8 mouse cellular contexts compared by ENCODE assay signal in genomic region chr6:108662314-108663240, GRCm38 (mm10). TPM values are rescaled to one million over a fixed set of nuclear protein-coding genes. Genes with fewer than 3 reads are reported as not detected.
DNase-seq lines count a peak whose midpoint lies in the region; ATAC-seq lines count a peak whose summit lies in the region.

No protein-coding gene starts in this region.

- peaks cover 39% of the 10 kb centered on the region for H3K4me1 ChIP-seq in heart, embryonic 12.5 days (replicated peaks)
- peaks cover 10% of the 10 kb centered on the region for H3K4me1 ChIP-seq in liver, embryonic 11.5 days (replicated peaks; ENCODE audit: control insufficient read depth, insufficient read depth, low read length)

- H3K4me2 ChIP-seq in heart, embryonic 12.5 days: peak overlapping the region; percentile 80
- H3K4me2 ChIP-seq in liver, embryonic 11.5 days: peak overlapping the region; percentile 89

- no peak for ATAC-seq in heart, embryonic 12.5 days (ENCODE audit: insufficient number of reproducible peaks, low FRiP score)
- no peak for ATAC-seq in liver, embryonic 11.5 days (replicated peaks; ENCODE audit: low FRiP score)
- no peak for ATAC-seq in granulocyte monocyte progenitor cell, adult 5-6 weeks (replicated peaks; ENCODE audit: poor library complexity, severe bottlenecking)

- intact Hi-C loops in gastrocnemius, postnatal 36 days (cut with DNase I): no loop called here

- WGBS in heart, embryonic 12.5 days: 63% methylated on average over 15 of the region's 15 CpGs
- 68% methylated on average over 15 of the region's 15 CpGs for WGBS in liver, embryonic 11.5 days

- no peaks in the 10 kb centered on the region for H3K27me3 ChIP-seq in heart, embryonic 12.5 days (replicated peaks)
- H3K27me3 ChIP-seq in liver, embryonic 11.5 days (replicated peaks; ENCODE audit: control insufficient read depth, insufficient read depth, low read length): peaks cover 46% of the 10 kb centered on the region

- peak overlapping the region; percentile 37 for H3K9ac ChIP-seq in heart, embryonic 12.5 days
- no peak overlapping the region for H3K9ac ChIP-seq in liver, embryonic 11.5 days (ENCODE audit: low read depth, low read length)

- peaks cover 22% of the 10 kb centered on the region for H3K36me3 ChIP-seq in heart, embryonic 12.5 days
- peaks cover 3% of the 10 kb centered on the region; the same call in 1 of the 2 replicates for H3K36me3 ChIP-seq in liver, embryonic 11.5 days (ENCODE audit: control insufficient read depth, insufficient read depth, low read length)

- no peaks in the 10 kb centered on the region for H3K9me3 ChIP-seq in heart, embryonic 12.5 days (replicated peaks)
- no peaks in the 10 kb centered on the region for H3K9me3 ChIP-seq in liver, embryonic 11.5 days (ENCODE audit: control insufficient read depth, low read length)

- DNase-seq in heart, postnatal 4 days: no peak
- peak; percentile 17 for DNase-seq in 416B (ENCODE audit: low read depth)
- peak; percentile 40 for DNase-seq in cerebellum, adult 9-11 months
- DNase-seq in liver, embryonic 11.5 days (ENCODE audit: low spot score): no peak
- no peak for DNase-seq in embryo, embryonic 10 days (ENCODE audit: low spot score)
- no peak for DNase-seq in gastrocnemius, postnatal 36 days

- H3K4me3 ChIP-seq in heart, embryonic 12.5 days: peak overlapping the region; percentile 14
- H3K4me3 ChIP-seq in liver, embryonic 11.5 days (ENCODE audit: low read depth, low read length): peak overlapping the region; percentile 59; the same call in 1 of the 2 replicates

- H3K27ac ChIP-seq in heart, embryonic 12.5 days (ENCODE audit: poor library complexity, severe bottlenecking): no peak overlapping the region
- no peak overlapping the region for H3K27ac ChIP-seq in liver, embryonic 11.5 days (ENCODE audit: low read depth, low read length)

RNA-seq across cellular contexts. Expression of gene Bhlhe40, which starts 2.1 kb away (rescaled TPM):
- 22.4 and 23.8 TPM in 2 replicates for polyA plus RNA-seq in heart, embryonic 12.5 days (2016; fragmentation: Nextera tagmentation; extraction: Ambion mirVana)
- total RNA-seq in heart, postnatal 4 days (2021): 10 to 100 TPM; 59.9 to 74.1 TPM
- polyA plus RNA-seq in liver, embryonic 11.5 days (2014; fragmentation: Nextera tagmentation; extraction: Ambion mirVana): 8.3 and 8.9 TPM in 2 replicates
- 100 to 1,000 TPM in 1 of 2 experiments, 10 to 100 TPM in 1; 71.8 to 106 TPM for total RNA-seq in gastrocnemius, postnatal 36 days (2021)
- 1.7 and 2.1 TPM in 2 replicates for total RNA-seq in granulocyte monocyte progenitor cell, adult 5-6 weeks (2014; fragmentation: Nextera tagmentation)
- total RNA-seq in granulocyte monocyte progenitor cell, adult 5-6 weeks (2017): 3.5 and 5.9 TPM in 2 replicates

Comparison
In these comparisons a context has a peak if more than half of its experiments do, and no peak if none do; other contexts are left out.
1. DNase-seq: peak in 416B (single experiment) and cerebellum, adult 9-11 months (single experiment); none in heart, postnatal 4 days (single experiment), liver, embryonic 11.5 days (single experiment), embryo, embryonic 10 days (single experiment) and gastrocnemius, postnatal 36 days (0 of 2).
2. RNA of gene Bhlhe40, which starts 2.1 kb away (total RNA-seq): 71.8 to 106 TPM in gastrocnemius, postnatal 36 days and 59.9 to 74.1 TPM in heart, postnatal 4 days; 1.7 to 5.9 TPM in granulocyte monocyte progenitor cell, adult 5-6 weeks; every median in the first group is over 4 times any median in the second.